Mouse (Mus musculus) spleen, adult 2 months (tissue): Measurements from ENCODE around the gene Tcp10c.
"Not testable (repeated sequence)": the region's sequence is repeated elsewhere in the genome, so short reads cannot be mapped to it uniquely, and the experiment has no call there.

ENCODE experiments used
- CTCF ChIP-seq: fragments of 200-500 bp; IDR thresholded peaks from 2 replicates; pipeline ENCODE4 v1.5.1; 2011; ENCODE audit warnings: mild to moderate bottlenecking, inconsistent platforms; ENCODE audit not compliant: insufficient read depth, insufficient read length, insufficient replicate concordance; ENCODE audit errors: extremely low read depth
- POLR2A ChIP-seq: fragments of 200-500 bp; IDR thresholded peaks from 2 replicates; pipeline ENCODE4 v1.6.1; 2011; ENCODE audit warnings: low read depth, low read length, inconsistent platforms

DNA sequence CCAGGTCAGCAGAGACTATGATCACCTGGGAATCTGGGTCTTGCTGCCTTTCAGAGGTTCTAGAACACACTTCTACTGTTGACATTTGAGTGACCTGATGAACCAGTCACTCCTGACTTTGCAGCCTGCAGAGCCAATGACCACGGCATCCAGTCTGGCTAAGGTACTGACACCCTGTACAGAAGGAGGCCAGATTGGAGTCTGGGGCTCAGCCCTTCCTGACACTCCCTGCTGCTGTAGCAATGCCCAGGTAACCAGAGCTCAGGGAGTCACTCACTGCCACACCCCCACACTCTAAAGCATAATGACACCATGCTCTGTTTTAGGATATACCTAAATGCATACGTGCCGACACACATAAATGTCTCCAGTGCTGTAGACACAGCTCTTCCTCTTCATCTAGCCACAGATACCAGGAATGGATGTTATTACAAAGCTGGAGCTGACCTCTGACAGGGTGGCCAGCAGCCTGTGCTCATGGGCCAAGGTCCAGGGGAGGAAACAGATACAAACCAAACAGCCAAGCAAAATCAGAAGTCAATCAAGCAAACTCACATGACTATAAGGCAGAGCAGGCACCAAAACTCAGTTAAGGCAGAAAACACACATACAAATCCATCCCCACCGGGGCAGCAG is 53.4 kb downstream of the Tcp10c start:
- TF ChIP-seq CTCF, POLR2A: not testable (repeated sequence)
